Mouse (Mus musculus): ENCODE data around the gene Cacna1g.

DNA sequence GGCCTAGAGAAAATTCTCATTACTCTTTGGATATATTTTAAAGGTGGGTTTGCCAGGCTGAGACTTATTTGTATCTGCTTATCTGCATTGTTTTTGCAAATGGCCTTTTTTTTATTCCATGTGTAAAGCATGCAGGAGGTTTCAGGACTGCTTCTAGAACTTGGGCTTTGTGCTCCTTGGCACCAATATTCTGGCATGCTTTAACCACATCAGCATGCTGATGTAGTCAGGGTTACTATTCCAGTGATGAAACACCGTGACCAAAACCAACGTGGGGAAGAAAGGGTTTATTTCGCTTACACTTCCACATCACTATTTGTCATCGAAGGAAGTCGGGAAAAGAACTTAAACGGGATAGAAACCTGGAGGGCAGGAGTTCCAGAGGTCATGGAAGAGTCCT lies 73.0 kb downstream of the Cacna1g start:
- no peak for TF ChIP-seq CTCF (IDR thresholded peaks at IDR 0.05; ENCODE audit: low read depth, low read length)
- no peak for TF ChIP-seq POLR2AphosphoS5 (IDR thresholded peaks at IDR 0.05; ENCODE audit: insufficient replicate concordance, low read depth, low read length)
- no peak for TF ChIP-seq GATA1 (IDR thresholded peaks at IDR 0.05; ENCODE audit: borderline replicate concordance, low read length)
- no peak for TF ChIP-seq TAL1 (conservative IDR thresholded peaks at IDR 0.05; ENCODE audit: low read depth, low read length)
